Mouse (Mus musculus): Measurements from ENCODE around the gene Isoc2b.

GRCm38 (mm10) chr7:4866631-4867180 is 3.4 kb downstream of the Isoc2b start:
- TF ChIP-seq POLR2A (IDR thresholded peaks at IDR 0.05; ENCODE audit: insufficient read depth, low read depth, low read length): no peak
- TF ChIP-seq CTCF (IDR thresholded peaks at IDR 0.05; ENCODE audit: insufficient read depth, low read depth, low read length): no peak

All from olfactory bulb, adult 2 months (tissue).